Mouse (Mus musculus) thymus, postnatal 10 days (tissue): Measurements from ENCODE around the gene Gpc5.

Experiments used
- DNase-seq, 2 experiments: peaks; one replicate each; pipeline ENCODE4 v3.0.0; 2021; ENCODE audit warnings: low spot score in 2 of 2

Gene Gpc5

GRCm38 (mm10) chr14:116308541-116308940 lies 1216.5 kb downstream of the Gpc5 start:
- DNase-seq, result no peak

- DNase-seq, result no peak
Observed at GRCm38 (mm10) chr14:116317491-116317890, 1225.5 kb downstream of the Gpc5 start.

DNA sequence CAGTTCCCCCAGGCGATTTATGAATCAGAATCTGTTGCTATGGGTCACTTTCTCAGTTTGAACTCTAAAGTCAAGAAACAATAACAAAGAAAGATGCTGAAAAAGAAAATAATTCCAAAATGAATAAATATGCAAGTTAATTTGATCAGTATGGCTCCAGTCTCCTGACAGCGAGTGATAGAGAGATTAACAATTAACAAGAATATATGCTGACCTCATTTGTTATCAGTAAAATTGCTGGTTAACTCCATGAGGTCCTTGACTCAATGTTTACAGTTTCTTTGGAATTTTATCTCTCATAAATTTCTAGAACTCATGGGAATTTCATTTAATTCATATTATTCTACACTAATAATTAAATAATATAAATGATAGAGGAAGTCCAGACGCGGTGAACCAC lies 1244.2 kb downstream of the Gpc5 start:
- no peak for DNase-seq

DNA sequence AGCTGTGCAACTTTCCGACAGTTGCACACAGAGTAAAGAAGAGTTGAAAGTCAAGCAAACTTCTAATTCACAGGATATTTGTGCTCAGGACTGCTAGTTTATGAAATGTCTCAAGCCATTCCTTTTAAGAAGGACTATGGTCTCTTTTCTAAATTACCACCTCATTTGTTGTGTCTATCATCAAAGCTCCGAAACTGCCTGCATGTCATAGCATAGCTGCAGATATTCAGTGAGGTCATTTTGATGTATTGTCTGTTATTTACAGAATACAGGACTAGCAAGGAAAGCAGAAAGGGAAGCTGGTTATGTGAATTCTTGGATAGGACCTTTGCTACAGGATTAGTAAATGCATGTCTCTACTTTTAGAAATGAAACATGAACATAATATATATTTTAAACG lies 1246.4 kb downstream of the Gpc5 start:
- DNase-seq, result no peak

DNA sequence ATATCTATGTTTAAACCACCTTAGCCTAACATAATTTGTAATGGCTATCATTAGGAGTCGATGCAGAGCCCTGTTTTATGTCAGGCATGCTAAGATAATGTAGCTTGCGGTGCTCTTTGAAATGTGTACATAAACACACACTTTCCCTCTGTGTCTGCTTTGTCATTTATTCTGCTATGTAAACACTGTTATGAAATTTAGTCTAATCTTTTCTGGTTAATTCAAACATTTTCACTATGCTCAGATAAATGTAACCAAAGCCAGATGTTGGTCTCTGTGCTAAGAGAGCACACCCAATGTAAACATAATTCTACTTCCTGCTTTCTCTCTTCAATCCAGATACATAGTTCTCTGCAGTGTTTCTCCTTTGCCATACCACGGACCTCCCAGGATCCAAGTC lies 1256.5 kb downstream of the Gpc5 start:
- no peak for DNase-seq

- no peak for DNase-seq
Observed at GRCm38 (mm10) chr14:116384602-116385001, 1292.6 kb downstream of the Gpc5 start.

DNA sequence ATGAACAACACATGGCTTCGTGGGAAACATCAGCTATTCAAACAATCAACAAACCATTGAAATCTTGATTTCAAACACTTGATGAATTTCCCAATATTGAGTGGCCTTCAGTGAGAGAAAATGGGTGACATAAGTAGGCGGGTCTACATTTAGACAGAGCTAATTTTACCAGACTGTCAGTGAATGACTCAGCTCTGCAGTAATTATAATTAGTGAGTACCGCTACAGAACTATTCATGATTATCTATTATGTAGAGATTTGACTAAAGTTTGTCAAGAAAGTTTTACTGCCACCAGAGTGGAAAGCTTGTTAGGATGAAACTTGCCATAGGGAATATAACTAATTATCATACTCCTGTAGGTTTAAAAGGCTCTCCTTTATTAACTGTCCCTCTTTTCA lies 1323.5 kb downstream of the Gpc5 start:
- DNase-seq, result no peak

DNA sequence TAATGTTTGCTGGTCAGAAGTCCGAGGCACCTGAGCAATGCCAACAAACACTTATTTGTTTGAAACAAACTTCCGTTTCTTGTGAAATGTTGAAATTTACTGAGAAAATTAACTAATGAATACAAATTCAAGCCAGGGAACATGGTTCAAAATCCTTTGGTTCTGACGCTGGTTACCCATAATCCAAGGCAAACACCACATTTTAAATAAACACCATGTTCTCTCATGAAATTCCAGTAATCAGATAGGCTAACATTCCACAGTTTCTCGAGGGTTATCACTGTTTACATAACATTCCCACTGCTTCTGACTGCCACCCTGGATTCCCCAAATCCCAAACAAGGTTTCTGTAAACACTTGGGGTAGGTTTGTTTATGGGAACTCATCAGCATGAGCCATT lies 1356.2 kb downstream of the Gpc5 start:
- no peak for DNase-seq

DNA sequence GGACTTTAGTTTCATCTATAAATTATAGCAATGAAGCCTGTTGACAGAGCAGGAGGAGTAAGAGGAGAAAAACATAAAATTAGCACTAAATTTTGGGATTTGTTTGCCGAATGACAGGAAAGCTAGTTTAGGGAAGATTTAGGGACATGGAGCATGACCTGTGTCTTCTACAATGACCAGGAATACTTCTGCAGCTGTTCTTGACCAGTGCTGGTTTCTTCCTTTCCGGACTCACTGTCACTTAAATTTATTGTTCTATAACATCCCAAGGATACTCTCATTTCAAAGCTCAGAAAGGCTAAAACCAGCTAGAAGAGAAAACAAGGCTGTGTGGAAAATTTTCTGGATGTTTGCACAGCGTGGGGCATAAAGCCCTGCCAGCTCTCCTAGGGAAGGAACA lies 1361.3 kb downstream of the Gpc5 start:
- DNase-seq, result no peak

GRCm38 (mm10) chr14:116456211-116456610 lies 1364.2 kb downstream of the Gpc5 start:
- no peak for DNase-seq

GRCm38 (mm10) chr14:116473378-116474179 lies 1381.6 kb downstream of the Gpc5 start:
- DNase-seq, result no peak

- DNase-seq, result no peak
Observed at GRCm38 (mm10) chr14:116494285-116494850, 1402.4 kb downstream of the Gpc5 start.

DNA sequence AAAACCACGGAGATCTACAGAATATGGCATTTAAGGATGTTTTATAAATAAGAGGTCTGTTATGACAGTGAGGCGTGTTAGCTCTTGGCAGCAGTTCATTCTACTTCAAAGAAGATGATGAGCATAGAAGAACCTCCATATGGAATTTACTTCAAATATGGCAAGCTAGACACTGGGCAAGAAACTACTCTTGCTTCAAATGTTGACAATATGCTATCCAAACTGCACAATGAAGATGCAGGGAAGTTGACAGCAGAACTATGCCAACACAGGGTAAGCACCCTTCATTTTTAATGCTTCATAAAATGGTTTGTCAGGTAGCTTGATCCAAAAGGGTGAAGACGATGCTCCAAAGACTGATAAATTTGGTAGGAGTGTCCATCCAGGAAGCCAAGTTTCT lies 1446.2 kb downstream of the Gpc5 start:
- DNase-seq, result no peak

DNA sequence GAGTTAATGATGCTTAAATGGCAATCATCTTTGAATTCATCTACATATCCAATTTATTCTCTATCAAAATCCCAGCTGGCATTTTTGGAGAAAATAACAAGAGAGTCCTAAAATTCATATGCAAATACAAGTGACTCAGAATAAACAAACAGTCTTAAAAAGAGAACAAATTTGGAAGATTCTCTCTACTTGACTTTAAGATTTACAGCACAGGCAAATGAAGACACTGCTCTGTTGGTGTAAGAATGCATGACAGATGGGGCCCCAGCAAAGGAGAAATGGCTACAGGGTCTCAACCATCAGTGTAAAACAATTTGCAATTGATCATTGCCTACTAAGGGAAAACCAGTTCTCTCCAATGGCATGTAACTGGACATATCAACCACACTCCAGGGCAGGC lies 1451.7 kb downstream of the Gpc5 start:
- no peak for DNase-seq

DNA sequence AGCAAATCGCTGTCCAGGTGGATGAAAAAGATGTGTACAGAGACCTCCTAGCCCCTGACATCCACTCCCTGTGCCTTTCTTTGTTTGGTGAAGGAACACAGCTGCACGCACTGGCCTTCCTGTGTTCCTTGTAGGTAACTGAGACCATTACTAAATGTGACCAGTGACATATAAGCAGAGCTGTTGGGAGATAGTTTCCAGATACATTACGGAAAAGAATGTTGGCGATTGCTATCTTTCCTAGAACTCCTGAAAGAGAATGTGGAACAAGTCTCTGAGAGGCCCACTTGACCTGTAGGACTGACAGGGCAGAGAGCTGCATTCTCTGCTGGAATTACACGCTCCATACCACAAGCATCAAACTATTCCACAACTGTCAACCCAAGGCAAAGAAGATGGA lies 1459.4 kb downstream of the Gpc5 start:
- DNase-seq, result no peak

- DNase-seq, result no peak
Observed at GRCm38 (mm10) chr14:116553316-116553715, 1461.3 kb downstream of the Gpc5 start.

GRCm38 (mm10) chr14:116558141-116558800 lies 1466.3 kb downstream of the Gpc5 start:
- no peak for DNase-seq

- no peak for DNase-seq
Observed at GRCm38 (mm10) chr14:116559990-116560389, 1468.0 kb downstream of the Gpc5 start.
